Mouse (Mus musculus) heart, adult 2 months (tissue): ENCODE measurements around the gene Gm42372.

Source experiments
- CTCF ChIP-seq: fragments of 200-600 bp; IDR thresholded peaks from 2 replicates; pipeline ENCODE4 v1.8.1; 2022; ENCODE audit warnings: antibody characterized with exemption, mild to moderate bottlenecking, moderate library complexity
- EP300 ChIP-seq: fragments of 200-500 bp; IDR thresholded peaks from 2 replicates; pipeline ENCODE4 v1.6.1; 2011; ENCODE audit warnings: low read depth, low read length, control low read depth; ENCODE audit not compliant: insufficient read depth
- POLR2A ChIP-seq: fragments of 200-500 bp; IDR thresholded peaks from 2 replicates; pipeline ENCODE4 v1.6.1; 2011; ENCODE audit warnings: mild to moderate bottlenecking, low read depth, low read length, control low read depth; ENCODE audit not compliant: insufficient read depth

DNA sequence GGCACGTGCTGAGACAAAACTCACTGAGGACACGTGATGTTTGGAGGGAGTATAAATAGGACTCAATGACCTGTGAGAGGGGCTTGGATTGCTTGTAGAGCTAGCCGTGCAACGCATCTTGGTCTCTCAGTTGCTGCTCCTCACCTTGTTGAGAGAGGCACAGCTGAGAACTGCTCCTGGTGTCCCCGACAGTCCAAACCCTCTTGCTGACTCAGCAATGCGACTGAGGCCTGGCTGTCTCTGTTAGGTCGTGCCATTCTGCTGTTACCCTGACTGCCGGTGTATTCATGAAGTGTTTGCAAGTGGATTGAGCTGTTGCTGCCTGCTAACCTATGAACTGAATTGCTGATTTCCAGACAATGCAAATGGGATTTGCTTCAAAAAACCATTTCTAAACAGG is 6.6 kb upstream of the Gm42372 start:
- TF ChIP-seq CTCF (no peak), POLR2A (no peak), EP300 (no peak)
